Mouse (Mus musculus): ENCODE results near the gene Clcn1. TPM values are rescaled to one million over a fixed set of nuclear protein-coding genes. Genes with fewer than 3 reads are reported as not detected.

Gene Clcn1
- total and polyA plus RNA-seq, 2 experiments from 2014 or later: 0.04 to 0.64 TPM

GRCm38 (mm10) chr6:42247981-42248380 lies 38.5 kb upstream of the Clcn1 start:
- no peaks in the 10 kb centered on the region for H3K36me3 ChIP-seq (replicated peaks; ENCODE audit: control insufficient read depth, insufficient read depth, low read length)
- 80% methylated on average over 1 of the region's 1 CpGs for WGBS

DNA sequence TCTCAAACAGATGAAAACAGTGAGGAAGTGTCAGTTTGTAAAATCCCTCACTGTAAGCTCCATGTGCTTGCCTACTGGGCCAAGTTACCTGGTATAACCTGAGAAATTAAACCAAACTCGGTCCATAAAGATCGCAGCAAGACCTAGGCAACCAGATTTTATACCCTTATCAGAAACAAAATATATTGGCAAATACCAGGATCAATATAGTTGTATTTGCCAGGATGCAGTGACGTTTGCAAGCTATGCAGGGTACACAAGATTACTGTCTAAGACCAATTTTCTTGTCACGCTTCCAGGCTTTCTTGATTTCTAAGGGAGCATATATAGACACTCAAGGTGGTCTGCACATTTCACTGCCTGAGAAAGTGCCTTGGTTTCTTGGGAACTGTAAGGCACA lies 34.7 kb upstream of the Clcn1 start:
- WGBS: 84% methylated on average over 4 of the region's 4 CpGs
- DNase-seq (ENCODE audit: low spot score): no peak
- H3K9ac ChIP-seq (replicated peaks; ENCODE audit: low read depth, low read length): no peak overlapping the region
- no peaks in the 10 kb centered on the region for H3K27me3 ChIP-seq (ENCODE audit: control insufficient read depth, insufficient read depth, low read length)
- no peak for TF ChIP-seq EP300 (IDR thresholded peaks at IDR 0.05; ENCODE audit: low read depth)
- 0 out of 2 replicates have a peak, but pooled peaks cover under 1% of the 10 kb centered on the region for H3K4me1 ChIP-seq (ENCODE audit: control insufficient read depth, insufficient read depth)
- no peaks in the 10 kb centered on the region for H3K9me3 ChIP-seq (replicated peaks; ENCODE audit: control insufficient read depth, low read length)
- no peak overlapping the region for H3K4me2 ChIP-seq (ENCODE audit: low read depth, low read length)
- no peaks in the 10 kb centered on the region for H3K36me3 ChIP-seq (replicated peaks; ENCODE audit: control insufficient read depth, insufficient read depth, low read length)
- ATAC-seq (ENCODE audit: insufficient read depth, low read depth): no peak
- no peak overlapping the region for H3K4me3 ChIP-seq (ENCODE audit: low read depth, low read length)
- H3K27ac ChIP-seq (ENCODE audit: low read depth): no peak overlapping the region

More at GRCm38 (mm10) chr6:42247981-42248380, 38.5 kb upstream of the Clcn1 start:
- no peaks in the 10 kb centered on the region for H3K9me3 ChIP-seq (replicated peaks; ENCODE audit: control insufficient read depth, low read length)
- TF ChIP-seq CTCF (IDR thresholded peaks at IDR 0.05; ENCODE audit: low read depth): no peak
- TF ChIP-seq EP300 (IDR thresholded peaks at IDR 0.05; ENCODE audit: low read depth): no peak
- H3K9ac ChIP-seq (replicated peaks; ENCODE audit: low read depth, low read length): no peak overlapping the region
- no peak for ATAC-seq (ENCODE audit: insufficient read depth, low read depth)
- 0 out of 2 replicates have a peak, but pooled peaks cover 10% of the 10 kb centered on the region for H3K4me1 ChIP-seq (ENCODE audit: control insufficient read depth, insufficient read depth)
- H3K4me2 ChIP-seq (ENCODE audit: low read depth, low read length): no peak overlapping the region
- no peak overlapping the region for H3K4me3 ChIP-seq (ENCODE audit: low read depth, low read length)
- H3K27ac ChIP-seq (ENCODE audit: low read depth): no peak overlapping the region
- no peaks in the 10 kb centered on the region for H3K27me3 ChIP-seq (ENCODE audit: control insufficient read depth, insufficient read depth, low read length)
- DNase-seq (ENCODE audit: low spot score): no peak

GRCm38 (mm10) chr6:42253103-42253502 lies 33.4 kb upstream of the Clcn1 start:
- DNase-seq (ENCODE audit: low spot score) (no peak), ATAC-seq (ENCODE audit: insufficient read depth, low read depth) (no peak)
- Histone ChIP-seq H3K9ac (replicated peaks; ENCODE audit: low read depth, low read length) (no peak overlapping the region), H3K9me3 (replicated peaks; ENCODE audit: control insufficient read depth, low read length) (no peaks in the 10 kb centered on the region), H3K4me2 (ENCODE audit: low read depth, low read length) (no peak overlapping the region), H3K36me3 (replicated peaks; ENCODE audit: control insufficient read depth, insufficient read depth, low read length) (no peaks in the 10 kb centered on the region), H3K4me1 (ENCODE audit: control insufficient read depth, insufficient read depth) (no peaks in the 10 kb centered on the region), H3K4me3 (ENCODE audit: low read depth, low read length) (no peak overlapping the region), H3K27ac (ENCODE audit: low read depth) (no peak overlapping the region), H3K27me3 (ENCODE audit: control insufficient read depth, insufficient read depth, low read length) (no peaks in the 10 kb centered on the region)
- TF ChIP-seq CTCF (IDR thresholded peaks at IDR 0.05; ENCODE audit: low read depth) (no peak), EP300 (IDR thresholded peaks at IDR 0.05; ENCODE audit: low read depth) (no peak)
- WGBS: 61% methylated on average over 2 of the region's 2 CpGs

DNA sequence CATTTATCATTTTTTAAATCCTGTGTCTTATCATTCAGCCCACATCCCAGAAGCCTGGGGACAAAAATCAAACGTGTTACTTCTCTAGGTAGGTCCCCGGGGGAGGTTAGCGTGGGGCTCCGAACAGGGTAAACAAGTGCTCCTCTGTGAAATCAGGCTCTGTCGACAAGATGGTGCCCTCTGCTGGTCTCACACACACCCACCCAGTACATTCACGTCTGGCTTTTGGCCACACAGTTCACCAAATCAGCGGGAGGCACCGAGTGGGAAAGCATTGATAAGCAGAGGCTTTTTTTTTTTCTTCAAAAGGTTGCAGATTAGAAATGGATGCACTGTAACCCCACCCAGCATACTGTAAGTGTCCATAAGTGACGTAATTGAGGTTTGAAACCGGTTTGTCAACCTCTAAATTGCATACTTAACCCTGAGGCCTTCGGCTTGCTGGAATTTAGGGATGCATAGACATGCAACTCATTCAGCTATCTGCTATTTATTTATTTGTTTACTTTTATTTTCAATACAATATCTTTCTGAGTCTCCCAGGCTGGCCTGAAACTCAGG lies 29.1 kb upstream of the Clcn1 start:
- 16% methylated on average over 11 of the region's 11 CpGs for WGBS
- H3K9ac ChIP-seq (replicated peaks; ENCODE audit: low read depth, low read length): no peak overlapping the region
- no peaks in the 10 kb centered on the region for H3K36me3 ChIP-seq (replicated peaks; ENCODE audit: control insufficient read depth, insufficient read depth, low read length)
- H3K9me3 ChIP-seq (replicated peaks; ENCODE audit: control insufficient read depth, low read length): no peaks in the 10 kb centered on the region
- no peak overlapping the region for H3K4me2 ChIP-seq (ENCODE audit: low read depth, low read length)
- H3K4me3 ChIP-seq (ENCODE audit: low read depth, low read length): no peak overlapping the region
- ATAC-seq (ENCODE audit: insufficient read depth, low read depth) (no peak), DNase-seq (ENCODE audit: low spot score) (peak; percentile 23)
- H3K4me1 ChIP-seq (ENCODE audit: control insufficient read depth, insufficient read depth): no peaks in the 10 kb centered on the region
- H3K27me3 ChIP-seq (ENCODE audit: control insufficient read depth, insufficient read depth, low read length): no peaks in the 10 kb centered on the region
- no peak overlapping the region for H3K27ac ChIP-seq (ENCODE audit: low read depth)
- TF ChIP-seq EP300 (IDR thresholded peaks at IDR 0.05; ENCODE audit: low read depth) (no peak), CTCF (IDR thresholded peaks at IDR 0.05; ENCODE audit: low read depth) (peak; percentile 59)

DNA sequence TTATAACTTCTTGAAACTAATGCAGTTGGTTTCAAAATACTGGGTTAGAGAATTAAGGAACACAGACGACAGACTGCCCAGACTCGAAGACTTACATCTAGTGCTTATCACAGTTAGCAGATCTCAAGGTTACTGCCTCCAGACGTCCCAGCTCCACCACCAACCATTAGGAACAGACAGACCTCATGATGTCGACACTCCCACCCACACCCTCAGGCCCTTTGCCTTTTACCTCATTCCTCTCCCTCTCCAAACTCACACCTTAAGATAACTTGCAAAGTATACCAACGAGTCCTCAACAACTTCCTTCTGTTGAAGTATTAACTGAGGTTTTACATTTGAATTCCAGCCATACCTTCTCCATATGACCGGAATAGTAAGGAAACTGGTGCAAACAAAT lies 26.1 kb upstream of the Clcn1 start:
- H3K4me2 ChIP-seq (ENCODE audit: low read depth, low read length): no peak overlapping the region
- no peak overlapping the region for H3K27ac ChIP-seq (ENCODE audit: low read depth)
- TF ChIP-seq CTCF (IDR thresholded peaks at IDR 0.05; ENCODE audit: low read depth): no peak
- no peak for TF ChIP-seq EP300 (IDR thresholded peaks at IDR 0.05; ENCODE audit: low read depth)
- DNase-seq (ENCODE audit: low spot score): no peak
- H3K4me3 ChIP-seq (ENCODE audit: low read depth, low read length): no peak overlapping the region
- H3K4me1 ChIP-seq (ENCODE audit: control insufficient read depth, insufficient read depth): no peaks in the 10 kb centered on the region
- no peak for ATAC-seq (ENCODE audit: insufficient read depth, low read depth)
- no peaks in the 10 kb centered on the region for H3K27me3 ChIP-seq (ENCODE audit: control insufficient read depth, insufficient read depth, low read length)
- H3K36me3 ChIP-seq (replicated peaks; ENCODE audit: control insufficient read depth, insufficient read depth, low read length): no peaks in the 10 kb centered on the region
- whole genome bisulfite sequencing: 36% methylated on average over 6 of the region's 6 CpGs
- no peaks in the 10 kb centered on the region for H3K9me3 ChIP-seq (replicated peaks; ENCODE audit: control insufficient read depth, low read length)
- H3K9ac ChIP-seq (replicated peaks; ENCODE audit: low read depth, low read length): no peak overlapping the region
